Mouse (Mus musculus): ENCODE results near the gene Men1.
"Not testable (repeated sequence)": the region's sequence is repeated elsewhere in the genome, so short reads cannot be mapped to it uniquely, and the experiment has no call there.

GRCm38 (mm10) chr19:6290720-6291116 is 44.1 kb upstream of the Men1 start:
- not testable (repeated sequence) for TF ChIP-seq CTCF (IDR thresholded peaks at IDR 0.05; ENCODE audit: borderline replicate concordance, insufficient read depth, low read length); POLR2A (IDR thresholded peaks at IDR 0.05; ENCODE audit: low read depth, low read length)
